Comparison of ENCODE assay signal across 13 mouse cellular contexts in genomic region chr19:29843641-29844035, GRCm38 (mm10). TPM values are rescaled to one million over a fixed set of nuclear protein-coding genes. Genes with fewer than 3 reads are reported as not detected.
DNase-seq lines count a peak whose midpoint lies in the region; ATAC-seq lines count a peak whose summit lies in the region.
"Had no signal": no experiment of that assay in that cellular context is flagged by ENCODE, and none has a peak within 500 bp of the region (broad histone marks: within the 10 kb centered on the region; RNA-seq: fewer than 3 reads in every experiment).

No protein-coding gene starts in this region.

- no peaks in the 10 kb centered on the region; the same call in 1 of the 2 replicates for H3K4me1 ChIP-seq in embryonic facial prominence, embryonic 11.5 days (ENCODE audit: control insufficient read depth, insufficient read depth, low read length)
- peaks cover 10% of the 10 kb centered on the region for H3K4me1 ChIP-seq in embryonic facial prominence, embryonic 10.5 days
- H3K4me1 ChIP-seq in lung, embryonic 16.5 days (replicated peaks; ENCODE audit: control insufficient read depth, insufficient read depth, low read length), result no peaks in the 10 kb centered on the region; the same call in 1 of the 2 replicates
- H3K4me1 ChIP-seq in hindbrain, embryonic 13.5 days (replicated peaks), result peaks cover 25% of the 10 kb centered on the region
- H3K4me1 ChIP-seq in stomach, embryonic 15.5 days, result no peaks in the 10 kb centered on the region
- H3K4me1 ChIP-seq: heart, embryonic 10.5 days had no signal

- no peaks in the 10 kb centered on the region for H3K9me3 ChIP-seq in embryonic facial prominence, embryonic 11.5 days (replicated peaks; ENCODE audit: control insufficient read depth, low read length)
- no peaks in the 10 kb centered on the region for H3K9me3 ChIP-seq in embryonic facial prominence, embryonic 10.5 days
- H3K9me3 ChIP-seq in lung, embryonic 16.5 days (ENCODE audit: control insufficient read depth, low read length), result no peaks in the 10 kb centered on the region
- H3K9me3 ChIP-seq in hindbrain, embryonic 13.5 days, result no peaks in the 10 kb centered on the region
- no peaks in the 10 kb centered on the region for H3K9me3 ChIP-seq in stomach, embryonic 15.5 days
- H3K9me3 ChIP-seq: heart, embryonic 10.5 days had no signal

- H3K4me3 ChIP-seq in embryonic facial prominence, embryonic 11.5 days (ENCODE audit: low read depth, low read length), result no peak overlapping the region
- H3K4me3 ChIP-seq in embryonic facial prominence, embryonic 10.5 days, result no peak overlapping the region
- H3K4me3 ChIP-seq in lung, embryonic 16.5 days (ENCODE audit: low read length), result no peak overlapping the region
- no peak overlapping the region for H3K4me3 ChIP-seq in hindbrain, embryonic 13.5 days
- H3K4me3 ChIP-seq in stomach, embryonic 15.5 days (replicated peaks), result no peak overlapping the region
- H3K4me3 ChIP-seq: heart, embryonic 10.5 days had no signal

- H3K4me2 ChIP-seq in embryonic facial prominence, embryonic 11.5 days (ENCODE audit: low read depth, low read length), result no peak overlapping the region
- H3K4me2 ChIP-seq in lung, embryonic 16.5 days (ENCODE audit: low read depth, low read length), result no peak overlapping the region
- H3K4me2 ChIP-seq in hindbrain, embryonic 13.5 days, result 0 out of 2 replicates have a peak overlapping the region, but pooled peaks have one; percentile 14
- no peak overlapping the region for H3K4me2 ChIP-seq in stomach, embryonic 15.5 days

- H3K36me3 ChIP-seq in embryonic facial prominence, embryonic 11.5 days (replicated peaks; ENCODE audit: control insufficient read depth, insufficient read depth, low read depth, low read length), result no peaks in the 10 kb centered on the region
- no peaks in the 10 kb centered on the region for H3K36me3 ChIP-seq in embryonic facial prominence, embryonic 10.5 days (replicated peaks)
- no peaks in the 10 kb centered on the region for H3K36me3 ChIP-seq in lung, embryonic 16.5 days (ENCODE audit: control insufficient read depth, insufficient read depth, low read length)
- no peaks in the 10 kb centered on the region for H3K36me3 ChIP-seq in hindbrain, embryonic 13.5 days
- H3K36me3 ChIP-seq in stomach, embryonic 15.5 days, result no peaks in the 10 kb centered on the region
- H3K36me3 ChIP-seq: heart, embryonic 10.5 days had no signal

- DNase-seq in embryonic facial prominence, embryonic 11.5 days (ENCODE audit: low spot score), result peak; percentile 44
- no peak for DNase-seq in embryonic facial prominence, embryonic 10.5 days (ENCODE audit: low spot score)
- no peak for DNase-seq in lung, postnatal 36 days
- DNase-seq in heart, adult 8-10 months (ENCODE audit: low spot score), result no peak
- DNase-seq in layer of hippocampus, adult 8-10 months (ENCODE audit: low spot score in 2 of 2), result no peak
- DNase-seq: adrenal gland, postnatal 10 days; cerebellum, adult 18-20 months; kidney, adult 18-20 months had no signal

- no peak for ATAC-seq in embryonic facial prominence, embryonic 11.5 days (replicated peaks; ENCODE audit: insufficient number of reproducible peaks, low FRiP score, low TSS enrichment, low read depth)
- ATAC-seq in lung, embryonic 16.5 days (ENCODE audit: low read depth), result 0 out of 2 replicates have a peak, but pooled peaks have one; percentile 28
- ATAC-seq in hindbrain, embryonic 13.5 days (ENCODE audit: low FRiP score), result peak; percentile 47
- no peak for ATAC-seq in stomach, embryonic 15.5 days (ENCODE audit: insufficient read depth, low FRiP score, low read depth)

- no peaks in the 10 kb centered on the region for H3K27me3 ChIP-seq in embryonic facial prominence, embryonic 11.5 days (ENCODE audit: control insufficient read depth, insufficient read depth, low read length)
- H3K27me3 ChIP-seq in embryonic facial prominence, embryonic 10.5 days (replicated peaks; ENCODE audit: low read depth, poor library complexity, severe bottlenecking), result no peaks in the 10 kb centered on the region
- no peaks in the 10 kb centered on the region for H3K27me3 ChIP-seq in lung, embryonic 16.5 days (ENCODE audit: control insufficient read depth, insufficient read depth, low read depth, low read length)
- no peaks in the 10 kb centered on the region for H3K27me3 ChIP-seq in hindbrain, embryonic 13.5 days
- no peaks in the 10 kb centered on the region for H3K27me3 ChIP-seq in stomach, embryonic 15.5 days (replicated peaks)

- no peak overlapping the region for H3K27ac ChIP-seq in embryonic facial prominence, embryonic 11.5 days (replicated peaks; ENCODE audit: low read depth, low read length)
- H3K27ac ChIP-seq in embryonic facial prominence, embryonic 10.5 days (replicated peaks), result no peak overlapping the region
- H3K27ac ChIP-seq in lung, embryonic 16.5 days (ENCODE audit: low read length), result no peak overlapping the region
- peak overlapping the region; percentile 50 for H3K27ac ChIP-seq in hindbrain, embryonic 13.5 days
- H3K27ac ChIP-seq in stomach, embryonic 15.5 days, result peak overlapping the region; percentile 60
- H3K27ac ChIP-seq: heart, embryonic 10.5 days; macrophage had no signal

- 39% methylated on average over 5 of the region's 5 CpGs for WGBS in embryonic facial prominence, embryonic 11.5 days
- 42% methylated on average over 5 of the region's 5 CpGs for WGBS in embryonic facial prominence, embryonic 10.5 days
- WGBS in lung, embryonic 16.5 days, result 29% methylated on average over 5 of the region's 5 CpGs
- WGBS in hindbrain, embryonic 13.5 days, result 30% methylated on average over 5 of the region's 5 CpGs
- WGBS in stomach, embryonic 15.5 days, result 31% methylated on average over 5 of the region's 5 CpGs

- H3K9ac ChIP-seq in embryonic facial prominence, embryonic 11.5 days (replicated peaks; ENCODE audit: low read length), result no peak overlapping the region
- H3K9ac ChIP-seq in lung, embryonic 16.5 days (ENCODE audit: low read length), result no peak overlapping the region
- no peak overlapping the region for H3K9ac ChIP-seq in hindbrain, embryonic 13.5 days
- H3K9ac ChIP-seq in stomach, embryonic 15.5 days, result no peak overlapping the region

RNA-seq across cellular contexts. Expression of gene Ranbp6, which starts 30.9 kb away (rescaled TPM):
- 33.4 and 37.3 TPM in 2 replicates for polyA plus RNA-seq in embryonic facial prominence, embryonic 11.5 days (2014; fragmentation: Nextera tagmentation; extraction: Ambion mirVana)
- 21.7 and 23.7 TPM in 2 replicates for polyA plus RNA-seq in embryonic facial prominence, embryonic 10.5 days (2016; fragmentation: Nextera tagmentation; extraction: Ambion mirVana)
- 13.7 TPM in 2 replicates for polyA plus RNA-seq in lung, embryonic 16.5 days (2015; fragmentation: Nextera tagmentation; extraction: Ambion mirVana)
- polyA plus RNA-seq in hindbrain, embryonic 13.5 days (2015; fragmentation: Nextera tagmentation; extraction: Ambion mirVana), result 45.1 and 48.6 TPM in 2 replicates
- 14.4 and 15.7 TPM in 2 replicates for polyA plus RNA-seq in stomach, embryonic 15.5 days (2015; fragmentation: Nextera tagmentation; extraction: Ambion mirVana)
- 10 to 100 TPM; 12.7 to 15.3 (median 14.1) TPM for total RNA-seq in heart, adult 8-10 months (2022)
- total RNA-seq in layer of hippocampus, adult 8-10 months (2022), result 10 to 100 TPM; 30.7 to 40.1 (median 34.3) TPM

RNA-seq across cellular contexts. Expression of gene 9930021J03Rik, which starts 37.8 kb away (rescaled TPM):
- 8.5 and 9.4 TPM in 2 replicates for polyA plus RNA-seq in embryonic facial prominence, embryonic 11.5 days (2014; fragmentation: Nextera tagmentation; extraction: Ambion mirVana)
- 3.8 and 4.0 TPM in 2 replicates for polyA plus RNA-seq in embryonic facial prominence, embryonic 10.5 days (2016; fragmentation: Nextera tagmentation; extraction: Ambion mirVana)
- polyA plus RNA-seq in lung, embryonic 16.5 days (2015; fragmentation: Nextera tagmentation; extraction: Ambion mirVana), result 3.8 and 4.1 TPM in 2 replicates
- polyA plus RNA-seq in hindbrain, embryonic 13.5 days (2015; fragmentation: Nextera tagmentation; extraction: Ambion mirVana), result 7.5 and 7.8 TPM in 2 replicates
- polyA plus RNA-seq in stomach, embryonic 15.5 days (2015; fragmentation: Nextera tagmentation; extraction: Ambion mirVana), result 4.7 and 5.2 TPM in 2 replicates
- 10 to 100 TPM; 10.3 to 15.2 (median 12.9) TPM for total RNA-seq in heart, adult 8-10 months (2022)
- 10 to 100 TPM; 37.2 to 47.7 (median 42.8) TPM for total RNA-seq in layer of hippocampus, adult 8-10 months (2022)

Comparison
In these comparisons a context has a peak if more than half of its experiments do, and no peak if none do; other contexts are left out.
1. ATAC-seq: peak in lung, embryonic 16.5 days (single experiment) and hindbrain, embryonic 13.5 days (single experiment); none in embryonic facial prominence, embryonic 11.5 days (single experiment) and stomach, embryonic 15.5 days (single experiment).
2. H3K27ac ChIP-seq: peak in hindbrain, embryonic 13.5 days (single experiment) and stomach, embryonic 15.5 days (single experiment); none in embryonic facial prominence, embryonic 11.5 days (single experiment), embryonic facial prominence, embryonic 10.5 days (single experiment) and lung, embryonic 16.5 days (single experiment).